Mouse (Mus musculus): ENCODE measurements around the gene Pomt2.

DNA sequence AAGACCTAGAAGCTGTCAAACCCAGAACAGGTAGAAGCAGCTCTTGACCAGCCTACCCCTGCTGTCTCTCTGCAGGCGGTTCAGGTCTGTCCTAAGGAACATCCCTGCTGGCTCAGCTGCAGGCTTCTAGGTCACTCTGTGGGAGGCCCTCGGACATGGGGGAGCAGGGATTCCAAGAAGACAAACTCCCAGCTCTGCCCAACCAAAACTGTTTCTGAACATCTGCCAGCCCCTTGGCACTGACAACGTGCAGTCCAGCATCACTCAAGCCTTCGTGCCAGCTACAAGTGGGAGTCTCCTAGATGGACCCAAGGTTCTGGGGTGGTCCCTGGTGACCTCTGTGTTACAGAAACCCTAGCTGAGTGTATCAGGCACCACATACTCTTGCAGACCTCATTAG is 54.5 kb downstream of the Pomt2 start:
- TF ChIP-seq CTCF (IDR thresholded peaks at IDR 0.05; ENCODE audit: control insufficient read depth, insufficient read depth, low read length) (no peak), POLR2A (IDR thresholded peaks at IDR 0.05; ENCODE audit: borderline replicate concordance, control insufficient read depth, low read depth, low read length) (no peak)
